Mouse (Mus musculus): Measurements from ENCODE around the gene Tsr3.
"Not testable (repeated sequence)": the region's sequence is repeated elsewhere in the genome, so short reads cannot be mapped to it uniquely, and the experiment has no call there.

Gene Tsr3

DNA sequence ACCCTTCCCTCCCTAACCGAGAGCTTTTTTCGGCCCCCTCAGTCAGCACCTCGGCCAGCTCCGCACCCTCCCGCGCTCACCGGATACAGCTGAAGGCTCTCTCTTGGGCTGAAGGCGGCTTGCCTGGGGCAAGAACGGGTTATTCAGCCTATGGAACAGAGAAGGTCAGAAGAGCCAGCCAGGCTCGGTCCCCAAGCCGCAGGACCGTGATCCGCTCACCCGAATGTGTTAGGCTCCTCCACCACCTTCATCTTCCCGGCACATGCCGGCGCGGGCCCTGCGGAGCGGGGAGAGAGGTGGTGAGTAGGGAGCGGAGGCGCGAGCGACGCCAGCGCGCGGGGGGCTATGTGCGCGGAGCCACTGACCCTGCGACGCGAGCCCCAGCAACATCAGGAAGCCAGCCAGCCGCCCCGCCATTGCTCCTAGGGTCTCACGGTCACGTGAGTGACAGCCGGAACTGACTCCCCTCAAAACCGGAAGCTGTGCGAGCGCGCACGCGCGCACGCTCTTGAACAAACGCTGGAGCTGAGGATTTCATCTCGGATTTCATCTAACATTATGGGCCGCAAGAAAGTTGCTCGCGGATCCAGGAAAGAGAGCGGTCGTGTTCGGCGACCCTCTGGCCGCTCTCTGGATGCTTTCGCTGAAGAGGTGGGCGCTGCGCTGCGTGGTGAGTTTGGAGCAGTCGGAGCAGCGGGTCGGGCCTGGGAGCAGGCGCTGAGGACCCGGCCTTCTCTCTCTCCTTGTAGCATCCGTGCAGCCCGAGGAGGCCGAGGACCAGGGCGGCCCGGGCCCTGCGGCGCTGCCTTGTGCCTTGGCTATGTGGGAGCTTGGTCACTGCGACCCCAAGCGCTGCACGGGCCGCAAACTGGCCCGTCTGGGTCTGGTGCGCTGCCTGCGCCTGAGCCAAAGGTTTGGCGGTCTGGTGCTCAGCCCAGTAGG is at the start of gene Tsr3, which contains the start of gene Gnptg:
Gene Tsr3 (plus strand): TSS at position 476 of the 942 bp plus-strand sequence.
Gene Gnptg (minus strand): TSS at position 430 of the 942 bp plus-strand sequence.
- DNase-seq (ENCODE audit: low spot score in 2 of 2) = peak; percentile 75 to 77

DNA sequence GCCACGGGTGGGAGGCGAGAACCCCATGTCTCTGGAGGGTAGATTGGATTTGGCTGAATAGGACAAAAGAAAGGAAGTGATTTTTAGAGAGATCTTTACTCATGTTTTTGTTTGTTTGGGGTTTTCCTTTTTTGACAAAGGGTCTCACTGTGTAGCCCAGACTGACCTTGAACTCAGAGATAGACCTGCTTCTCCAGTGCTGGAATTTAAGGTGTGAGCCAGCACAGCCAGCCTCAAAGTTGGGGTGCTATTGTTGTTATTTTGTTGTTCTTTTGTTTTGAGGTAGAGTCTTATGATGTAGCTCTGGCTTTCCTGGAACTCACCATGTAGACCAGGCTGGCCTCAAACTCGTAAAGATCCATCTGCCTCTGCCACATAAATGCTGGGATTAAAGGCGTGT is 37.6 kb upstream of the Tsr3 start:
- no peak for DNase-seq (ENCODE audit: low spot score in 2 of 2)

GRCm38 (mm10) chr17:25210006-25210405 is 30.0 kb upstream of the Tsr3 start:
- no peak for DNase-seq (ENCODE audit: low spot score in 2 of 2)

DNA sequence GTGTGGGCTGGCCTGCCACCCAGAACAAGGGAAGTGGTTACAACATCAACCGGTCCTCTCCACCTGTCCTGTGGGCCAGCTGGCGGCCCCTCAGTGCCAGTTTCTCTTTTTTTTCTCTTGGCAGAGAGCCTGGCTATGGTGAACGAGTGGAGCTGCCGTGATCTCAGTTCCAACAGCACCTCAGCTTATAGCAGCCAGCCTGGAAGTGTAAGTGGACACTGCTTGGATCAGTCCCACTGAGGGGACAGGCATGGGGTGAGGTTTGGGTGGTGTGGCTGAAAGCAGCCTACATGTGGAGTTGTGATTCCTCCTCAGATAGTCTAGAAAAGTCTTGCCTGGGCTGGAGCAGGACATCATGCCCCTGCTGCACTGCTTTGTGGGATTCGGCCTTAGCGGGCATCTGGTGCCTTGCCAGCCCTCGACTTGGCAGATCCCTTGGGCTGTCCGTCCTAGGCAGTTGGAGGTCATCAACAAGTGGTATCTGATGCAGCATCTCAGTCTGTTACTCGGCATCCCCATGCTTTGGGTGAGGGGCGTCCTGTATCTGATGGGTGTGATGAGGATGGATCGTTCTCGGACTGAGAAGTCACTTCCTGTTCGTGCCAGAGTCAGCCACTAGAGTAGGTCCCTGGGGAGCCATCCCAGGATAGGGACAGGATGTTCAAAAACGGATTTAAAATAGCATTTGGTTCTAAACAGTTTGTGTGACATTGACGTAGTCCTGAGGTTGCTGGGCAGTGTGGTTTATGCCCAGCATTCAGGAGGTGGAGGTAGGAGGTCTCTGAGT is 29.1 kb upstream of the Tsr3 start:
- DNase-seq (ENCODE audit: low spot score in 2 of 2) = no peak

DNA sequence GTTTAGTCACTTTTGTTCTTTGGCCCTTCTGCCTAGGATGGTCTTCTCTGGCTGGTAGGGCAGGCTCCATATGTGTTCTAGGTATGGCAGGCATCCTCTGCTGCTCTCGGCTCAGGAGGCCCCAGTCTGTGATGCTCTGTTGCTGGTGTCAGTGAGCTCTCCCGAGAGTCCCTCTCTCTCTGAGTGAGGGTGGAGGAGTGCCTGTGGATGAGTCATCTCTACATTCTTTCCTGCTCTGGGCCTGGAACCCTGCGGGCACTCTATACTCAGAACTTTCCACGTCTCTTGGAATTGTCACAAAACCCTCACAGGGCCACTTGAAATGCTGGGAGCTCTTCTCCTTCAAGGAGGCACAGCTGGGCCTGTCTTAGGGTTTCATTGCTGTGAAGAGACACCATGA is 28.3 kb upstream of the Tsr3 start:
- DNase-seq (ENCODE audit: low spot score in 2 of 2) = no peak

DNA sequence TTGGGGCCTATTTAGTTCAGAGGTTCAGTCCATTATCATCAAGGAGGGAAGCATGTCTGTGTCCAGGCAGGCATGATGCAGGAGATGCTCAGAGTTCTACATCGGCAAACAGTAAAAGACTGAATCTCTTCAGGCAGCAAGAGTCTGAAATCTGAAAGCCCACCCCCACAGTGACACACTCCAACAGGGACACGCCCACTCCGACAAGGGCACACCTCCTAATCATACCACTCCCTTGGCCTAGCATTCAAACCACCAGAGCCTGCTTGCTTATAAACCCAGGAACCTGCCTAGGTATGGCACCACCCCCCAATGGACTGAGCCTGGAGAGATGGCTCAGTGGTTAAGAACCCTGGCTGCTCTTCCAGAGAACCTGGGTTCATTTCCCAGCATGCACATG is 24.5 kb upstream of the Tsr3 start:
- DNase-seq (ENCODE audit: low spot score in 2 of 2) = no peak

DNA sequence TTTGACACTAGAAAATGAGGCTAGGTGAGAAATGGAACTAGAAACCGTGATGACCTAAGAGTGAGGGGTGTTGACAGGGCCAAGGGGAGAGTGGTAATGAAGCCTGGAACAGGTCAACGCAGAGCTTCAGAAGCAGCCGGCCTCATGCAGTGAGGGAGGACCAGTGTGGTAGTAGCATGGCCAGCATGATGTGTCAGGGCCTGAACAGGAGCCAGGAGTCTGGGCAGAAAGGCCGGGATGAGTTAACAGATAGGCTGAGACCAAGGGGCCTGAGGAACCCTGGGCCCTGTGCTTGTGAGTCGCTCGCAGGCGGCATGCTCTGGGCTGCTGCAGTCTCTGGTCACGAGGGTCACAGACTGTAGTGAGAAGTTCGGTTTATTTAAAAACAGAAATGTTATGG is 21.0 kb upstream of the Tsr3 start:
- DNase-seq (ENCODE audit: low spot score in 2 of 2) = no peak

DNA sequence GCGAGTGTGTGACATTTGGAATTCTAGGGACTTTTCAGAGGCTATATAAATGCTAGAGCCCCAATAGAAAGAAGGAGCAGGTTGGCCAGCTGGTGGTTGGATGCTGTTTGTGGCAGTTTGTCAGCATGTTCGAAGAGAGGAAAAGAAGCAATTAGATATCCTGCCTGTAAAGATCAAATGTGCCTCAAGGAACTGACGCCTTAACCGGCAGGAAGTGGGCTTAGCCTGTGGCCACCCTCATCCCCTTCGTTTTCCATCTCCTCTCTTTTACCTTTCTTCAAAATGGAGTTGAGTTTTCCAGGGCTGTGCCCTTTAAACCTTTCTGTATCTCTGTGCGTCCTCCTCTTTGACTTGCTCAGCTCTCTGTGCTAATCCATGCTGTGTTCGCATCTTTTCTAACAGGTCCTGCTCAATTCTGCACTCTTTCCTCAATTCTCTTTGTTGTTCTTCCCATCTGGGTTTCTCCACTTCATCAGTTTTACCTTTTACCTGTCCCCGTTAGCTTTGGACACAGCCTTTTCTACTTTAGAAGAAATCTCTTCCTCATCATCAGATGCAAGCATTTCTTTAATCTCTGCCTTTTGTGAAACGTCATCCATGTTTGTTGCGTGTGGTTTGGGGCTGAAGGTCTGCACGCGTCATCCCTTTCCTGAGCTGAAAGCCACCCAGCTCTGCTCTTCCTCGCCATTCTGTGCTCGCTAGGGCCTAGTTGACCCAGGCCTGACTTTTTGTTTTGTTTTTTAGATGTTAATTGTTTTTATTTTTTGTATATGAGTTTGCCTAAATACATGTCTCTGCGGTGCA is 20.3 kb upstream of the Tsr3 start:
- DNase-seq (ENCODE audit: low spot score in 2 of 2) = no peak

DNA sequence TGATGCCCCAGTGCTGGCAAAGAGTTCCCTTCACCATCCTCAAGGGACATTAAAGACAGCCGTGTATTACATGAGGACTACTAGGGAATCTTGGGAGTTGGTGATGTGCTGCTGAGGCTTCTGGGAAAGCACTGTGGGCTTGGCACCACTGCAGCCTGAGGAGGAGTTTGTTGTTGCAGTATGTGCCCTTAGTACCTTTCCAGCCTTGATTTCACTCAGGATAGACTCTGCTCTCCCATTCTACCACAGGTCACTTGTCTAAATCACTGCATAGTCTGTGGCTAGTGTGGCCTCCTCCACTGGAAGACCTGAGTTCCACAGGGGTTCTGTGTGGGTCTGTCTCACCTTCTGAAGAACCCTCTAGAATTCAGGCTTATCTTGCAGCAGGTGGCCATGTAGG is 19.2 kb upstream of the Tsr3 start:
- DNase-seq (ENCODE audit: low spot score in 2 of 2) = no peak

GRCm38 (mm10) chr17:25221821-25222503 is 18.0 kb upstream of the Tsr3 start:
- DNase-seq (ENCODE audit: low spot score in 2 of 2) = peak; percentile 41 to 47

DNA sequence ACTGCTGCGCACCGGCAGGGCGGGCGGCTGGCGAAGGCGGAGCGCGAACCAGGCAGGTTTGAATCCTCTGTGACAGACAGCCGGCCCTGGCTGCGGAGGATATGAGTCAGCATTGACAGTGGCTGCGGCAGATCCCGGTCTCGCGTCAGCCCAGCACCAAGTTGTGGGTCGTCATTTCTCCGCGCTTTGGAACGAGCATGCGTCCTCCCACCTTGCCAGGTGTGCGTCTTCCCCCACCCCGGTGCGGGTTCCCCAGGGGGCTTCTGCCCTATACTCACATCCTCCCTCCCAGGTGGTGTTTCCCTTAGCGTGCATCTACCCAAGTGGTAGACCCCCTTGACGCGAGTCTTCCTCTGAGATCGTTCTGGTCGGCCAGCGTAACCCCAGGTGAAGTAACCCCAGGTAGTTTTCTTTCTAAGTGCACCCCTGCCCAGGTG is 17.4 kb upstream of the Tsr3 start:
- not testable (repeated sequence) for DNase-seq (ENCODE audit: low spot score in 2 of 2)

- DNase-seq (ENCODE audit: low spot score in 2 of 2) = no peak
Measured at GRCm38 (mm10) chr17:25222951-25223601, 16.9 kb upstream of the Tsr3 start.

DNA sequence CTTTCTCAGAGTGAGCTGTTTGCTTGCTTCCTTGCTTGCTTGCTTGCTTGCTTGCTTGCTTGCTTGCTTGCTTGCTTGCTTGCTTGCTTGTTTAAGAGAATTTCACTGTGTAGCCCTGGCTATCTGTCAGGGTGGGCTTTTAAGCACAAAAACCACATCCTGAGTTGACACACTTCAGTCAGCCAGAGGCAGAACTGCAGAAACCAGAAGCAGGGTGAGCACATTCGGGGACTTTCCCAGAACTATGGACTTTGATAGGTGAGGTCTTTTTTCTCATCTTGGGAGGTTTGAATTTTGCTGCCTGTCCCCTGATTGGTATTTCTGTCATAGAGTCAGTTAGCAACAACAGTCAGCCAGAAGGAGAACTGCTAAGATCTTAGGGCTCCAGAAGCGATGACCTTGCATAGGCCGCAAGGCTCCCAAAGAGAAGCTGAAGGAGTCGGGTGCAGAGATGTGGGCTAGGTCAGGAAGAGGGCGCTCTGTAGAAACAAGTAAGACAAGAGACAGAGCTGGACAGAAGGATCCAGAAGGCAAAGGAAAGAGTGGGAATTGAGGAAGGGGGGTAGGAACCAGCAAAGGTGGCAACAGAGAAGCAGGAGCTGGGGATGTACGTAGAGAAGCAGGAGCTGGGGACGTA is 15.3 kb upstream of the Tsr3 start:
- DNase-seq (ENCODE audit: low spot score in 2 of 2) = no peak

- no peak for DNase-seq (ENCODE audit: low spot score in 2 of 2)
Measured at GRCm38 (mm10) chr17:25225659-25226058, 14.3 kb upstream of the Tsr3 start.

DNA sequence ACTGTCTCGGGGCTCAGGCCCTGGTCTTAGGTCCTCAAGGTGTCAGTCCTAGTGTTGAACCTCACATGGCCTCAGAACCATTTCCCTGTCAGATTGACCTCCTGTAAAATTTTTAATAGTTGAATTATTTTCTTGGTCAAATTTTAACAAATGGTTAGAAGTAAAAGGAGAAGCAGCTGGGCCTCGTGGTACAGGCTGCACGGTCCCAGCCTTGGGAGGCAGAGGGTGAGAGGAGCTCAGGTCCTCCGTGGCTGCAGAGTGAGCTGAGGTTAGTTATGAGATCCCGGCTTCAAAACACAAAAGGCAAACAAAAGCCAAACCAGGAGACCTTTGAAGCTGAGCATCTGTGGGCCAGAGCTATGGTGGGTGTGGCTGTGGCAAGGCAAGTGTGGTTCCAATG is 12.0 kb upstream of the Tsr3 start:
- DNase-seq (ENCODE audit: low spot score in 2 of 2) = no peak

- DNase-seq (ENCODE audit: low spot score in 2 of 2) = not testable (repeated sequence)
Measured at GRCm38 (mm10) chr17:25230014-25230655, 9.8 kb upstream of the Tsr3 start.

- DNase-seq (ENCODE audit: low spot score in 2 of 2) = no peak
Measured at GRCm38 (mm10) chr17:25230700-25231099, 9.3 kb upstream of the Tsr3 start.

GRCm38 (mm10) chr17:25231621-25232020 is 8.3 kb upstream of the Tsr3 start:
- DNase-seq (ENCODE audit: low spot score in 2 of 2) = not testable (repeated sequence)

- DNase-seq (ENCODE audit: low spot score in 2 of 2) = no peak
Measured at GRCm38 (mm10) chr17:25235635-25236034, 4.3 kb upstream of the Tsr3 start.

All from urinary bladder, adult 18-20 months (tissue).